Mouse (Mus musculus) lung, adult 2 months (tissue): Measurements from ENCODE around the gene Atp6v0b.

Experiments
- CTCF ChIP-seq: fragments of 200-500 bp; IDR thresholded peaks from 2 replicates; pipeline ENCODE4 v1.5.1; 2011; ENCODE audit warnings: mild to moderate bottlenecking, low read length, control low read depth; ENCODE audit not compliant: insufficient read depth
- POLR2A ChIP-seq: fragments of 200-500 bp; IDR thresholded peaks from 2 replicates; pipeline ENCODE4 v1.6.1; 2011; ENCODE audit warnings: low read depth, mild to moderate bottlenecking, control low read depth, low read length, borderline replicate concordance; ENCODE audit errors: extremely low read depth

GRCm38 (mm10) chr4:117906196-117906595, 19.1 kb upstream of the Atp6v0b start:
- no peak for TF ChIP-seq CTCF
- no peak for TF ChIP-seq POLR2A
